Mouse (Mus musculus) c-Kit-positive CD71-negative TER-119-negative erythroid progenitor cells, embryonic 14.5 days (primary cell): ENCODE measurements around the gene Cd34.

Experiments used
- DNase-seq: peaks from one replicate; pipeline ENCODE4 v3.0.0-alpha.2; 2013; ENCODE audit warnings: low read depth

Cd34 gene

DNA sequence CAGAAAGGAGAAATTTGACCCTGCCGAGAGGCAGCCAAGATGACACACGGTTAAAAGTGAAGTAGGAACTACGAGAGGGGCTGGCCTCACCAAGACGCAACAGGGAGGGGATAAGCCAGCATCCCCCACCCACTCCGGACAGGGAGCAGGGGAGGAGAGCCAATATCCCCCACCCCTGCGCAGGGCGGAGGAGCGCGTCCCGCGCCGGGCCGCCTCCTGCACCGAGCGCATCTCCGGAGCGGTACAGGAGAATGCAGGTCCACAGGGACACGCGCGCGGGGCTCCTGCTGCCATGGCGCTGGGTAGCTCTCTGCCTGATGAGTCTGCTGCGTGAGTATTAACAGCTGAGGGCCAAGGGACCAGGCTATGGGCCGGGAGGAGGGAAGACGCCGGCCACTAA is at the start of gene Cd34:
TSS of gene Cd34 (plus strand) at position 105 of the 400 bp plus-strand sequence.
- DNase-seq, result no peak

DNA sequence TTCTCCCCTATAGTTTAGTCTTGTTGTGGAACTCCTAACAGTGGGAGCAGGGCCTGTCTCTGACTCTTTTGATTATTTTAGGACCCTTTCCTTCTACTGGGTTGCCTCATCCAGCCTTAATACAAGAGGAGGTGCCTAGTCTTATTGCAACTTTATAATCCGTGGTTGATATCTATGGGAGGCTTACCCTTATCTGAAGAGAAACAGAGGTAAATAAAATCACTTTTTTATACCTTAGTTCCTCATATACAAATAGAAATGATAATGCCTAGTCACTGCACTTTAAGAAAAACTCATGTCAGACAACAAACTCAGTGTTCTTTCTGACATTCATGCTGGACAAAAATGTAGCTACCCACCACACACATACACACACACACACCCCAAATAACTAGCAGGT is 44.1 kb upstream of the Cd34 start:
- DNase-seq, result no peak

DNA sequence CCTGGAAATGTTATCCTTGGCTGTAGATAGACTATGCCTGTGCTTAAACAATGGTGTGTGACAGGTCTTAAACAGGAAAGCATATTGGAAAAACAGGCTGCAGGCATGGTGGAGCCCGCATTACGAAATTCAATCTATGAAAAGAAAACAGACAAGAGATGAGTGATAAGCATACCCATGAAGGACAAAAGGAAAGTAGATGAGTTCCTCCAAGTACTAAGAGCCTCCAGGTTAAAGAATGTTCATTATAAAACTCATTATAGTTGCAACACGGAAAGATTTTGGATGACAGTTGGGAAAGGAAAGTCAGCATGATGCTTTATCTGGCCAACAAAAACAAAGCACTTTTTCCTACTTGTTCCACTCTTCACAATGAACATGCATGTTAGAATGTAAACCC is 43.3 kb upstream of the Cd34 start:
- DNase-seq, result no peak

DNA sequence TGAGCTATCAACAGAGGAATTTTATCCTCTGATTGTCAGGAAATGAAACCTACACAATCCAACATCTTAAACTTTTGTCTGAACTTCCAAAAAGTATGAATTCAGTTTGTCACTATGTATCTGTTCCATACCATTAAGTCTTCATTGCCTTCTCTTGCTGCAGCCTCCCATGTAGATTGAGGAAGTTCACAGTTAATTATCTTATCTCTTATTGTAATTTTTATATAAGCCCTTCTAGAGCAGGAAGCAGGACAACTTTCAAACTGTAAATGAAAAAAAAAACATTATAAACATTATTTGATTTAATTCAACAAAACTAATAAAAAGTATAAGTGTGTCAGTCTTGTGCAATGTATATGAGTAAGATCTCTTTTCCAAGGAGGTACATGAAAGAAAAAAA is 37.5 kb upstream of the Cd34 start:
- DNase-seq, result no peak

DNA sequence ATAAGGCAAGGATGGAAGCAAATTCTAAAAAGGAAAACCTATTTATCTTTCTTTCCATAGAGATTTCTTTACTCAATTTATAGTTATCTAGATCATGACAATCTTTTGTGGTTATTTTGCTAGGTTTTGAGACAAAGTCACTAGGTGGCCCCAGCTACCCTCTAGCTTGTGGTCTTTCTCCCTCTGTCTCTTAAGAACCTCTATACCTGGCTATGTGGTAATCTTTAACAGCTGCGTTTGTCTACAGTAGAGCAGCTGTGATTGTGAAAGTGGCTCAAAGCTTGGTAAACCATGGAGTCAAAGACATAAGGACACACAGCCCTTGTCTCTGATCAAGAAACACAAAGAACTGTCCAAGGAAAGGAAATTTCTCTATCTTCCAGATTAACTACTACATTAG is 36.8 kb upstream of the Cd34 start:
- DNase-seq, result no peak

DNA sequence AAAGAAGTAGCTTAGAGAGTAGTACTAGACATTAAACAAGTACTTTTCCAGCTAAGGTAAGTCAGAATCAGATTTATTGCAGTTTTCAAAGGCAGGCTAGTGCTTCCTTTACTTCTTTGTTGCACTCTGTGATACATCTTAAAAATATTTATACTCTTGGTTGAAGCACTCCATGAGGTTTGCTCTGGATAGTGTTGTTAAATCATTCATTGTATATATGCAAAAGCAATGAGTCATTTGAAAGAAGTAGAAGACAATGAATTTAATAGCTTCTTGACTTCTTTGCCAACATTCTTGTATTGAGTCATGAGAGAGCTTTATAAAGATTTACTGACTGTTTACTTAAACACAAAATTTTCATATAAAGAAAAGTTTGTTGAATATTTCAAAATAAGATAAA is 29.7 kb upstream of the Cd34 start:
- DNase-seq, result no peak

DNA sequence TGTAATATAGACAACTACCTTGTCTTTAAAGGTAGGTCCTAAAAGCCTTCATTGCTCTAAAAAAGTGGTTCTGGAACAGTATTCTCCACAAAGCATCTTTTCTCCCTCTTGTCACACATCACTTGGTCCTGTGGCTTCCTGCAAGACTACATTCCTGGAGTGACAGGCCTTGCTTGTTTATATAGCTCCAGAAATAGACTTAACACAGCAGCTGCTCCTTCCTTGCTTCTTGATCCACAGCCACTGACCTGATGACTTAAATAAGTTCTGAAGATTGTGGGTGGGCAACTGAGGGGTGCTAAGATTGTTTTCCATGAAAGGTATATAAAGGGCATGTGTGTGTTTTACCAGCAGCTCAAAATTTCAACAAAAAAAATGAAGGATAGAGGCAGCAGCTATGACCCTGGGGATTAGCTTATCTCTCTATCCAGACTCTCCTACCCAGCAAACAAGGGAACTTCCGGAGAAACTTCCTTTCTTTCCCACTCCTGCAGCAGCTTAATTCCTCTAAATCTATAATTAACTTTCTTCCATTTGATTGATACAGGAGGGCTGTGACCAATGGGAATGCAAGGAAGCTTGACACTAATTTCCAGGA is 12.8 kb upstream of the Cd34 start:
- DNase-seq, result no peak

DNA sequence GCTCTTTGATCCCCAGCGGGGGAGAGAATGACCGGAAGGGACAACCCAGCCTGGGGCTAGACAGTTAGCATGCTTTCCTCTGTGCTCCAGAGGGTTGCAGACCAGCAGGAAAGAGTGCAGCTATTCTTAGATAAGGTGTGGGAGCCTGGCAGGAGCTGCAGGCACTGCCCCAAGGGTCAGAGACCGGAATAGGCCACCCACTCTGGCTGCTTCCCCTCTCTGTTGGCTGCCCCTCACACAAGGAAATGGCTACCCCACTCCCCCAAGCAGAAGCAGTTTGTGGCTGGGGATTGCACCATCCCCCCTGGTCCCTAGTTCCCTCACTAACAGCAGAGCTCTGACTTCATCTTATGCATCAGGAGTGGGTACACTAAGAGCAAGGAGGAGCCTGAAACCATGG is 10.7 kb upstream of the Cd34 start:
- no peak for DNase-seq

DNA sequence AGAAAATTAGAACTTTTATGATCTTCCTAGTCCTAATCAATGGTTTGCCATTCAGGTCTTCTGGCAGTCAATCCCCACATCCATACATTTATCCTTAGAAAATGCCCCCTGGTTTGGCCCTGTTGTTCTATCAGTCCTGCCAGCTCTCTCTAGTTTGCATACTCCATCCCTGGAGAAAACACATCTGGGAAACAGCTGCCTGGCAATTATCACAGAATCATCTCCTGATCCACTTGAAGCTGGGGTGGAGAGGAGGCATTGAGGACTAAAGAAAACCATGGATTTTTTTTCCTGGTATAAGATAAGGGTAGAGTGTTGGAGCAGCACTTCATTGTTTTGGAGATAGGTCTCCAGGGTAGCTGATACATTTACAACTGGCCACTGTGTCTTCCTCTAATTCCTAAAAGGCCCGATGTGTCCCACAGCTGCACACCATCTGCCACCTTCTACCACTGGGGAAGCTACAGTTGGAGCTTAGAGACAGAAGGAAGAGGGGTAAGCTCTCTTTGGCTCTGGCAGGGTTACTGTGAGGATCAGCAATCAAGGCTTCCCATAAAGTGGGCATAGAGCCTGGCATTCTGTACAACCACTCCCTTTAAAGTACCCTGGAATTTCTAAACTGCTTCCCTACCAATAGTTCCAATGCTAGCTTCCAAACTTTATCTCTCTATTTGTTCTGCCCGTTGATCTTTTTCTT is 9.2 kb upstream of the Cd34 start:
- DNase-seq, result no peak

DNA sequence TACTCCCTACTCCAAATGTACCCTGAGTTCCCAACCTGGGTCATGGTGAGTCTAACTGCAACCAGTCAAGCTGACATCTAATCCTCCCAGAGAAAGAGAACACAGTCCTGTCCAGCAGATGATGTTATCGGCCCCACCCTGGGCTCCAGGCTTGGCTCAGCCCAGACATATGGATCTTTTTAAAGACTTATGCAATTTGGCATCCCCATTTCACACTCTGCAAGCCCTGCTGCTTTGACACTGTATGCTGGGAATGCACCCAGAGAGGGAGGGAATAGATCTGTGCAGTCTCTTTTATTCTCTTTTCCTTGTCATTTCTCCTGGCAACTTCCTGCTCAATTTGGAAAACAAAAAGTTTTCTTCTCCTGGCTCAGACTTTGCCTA is 8.7 kb upstream of the Cd34 start:
- no peak for DNase-seq

DNA sequence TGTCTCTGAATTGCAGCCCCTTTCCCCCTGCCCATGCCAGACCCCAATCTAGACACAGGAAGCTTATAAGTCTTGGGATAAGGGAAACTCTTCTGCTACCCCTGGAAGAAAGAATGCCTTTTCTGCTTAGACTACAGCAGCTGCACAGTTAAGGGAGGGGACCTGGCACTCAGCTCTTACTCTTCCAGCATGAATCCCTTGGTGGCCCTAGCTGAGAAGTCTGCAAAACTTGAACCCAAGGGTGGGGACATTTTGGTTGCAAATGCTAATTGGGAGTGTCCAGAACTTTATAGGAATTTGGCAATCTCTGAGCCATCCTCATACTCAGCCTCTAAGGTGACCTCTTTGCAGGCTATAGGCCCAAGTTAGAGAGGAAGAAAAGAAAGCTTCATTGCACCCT is 7.9 kb upstream of the Cd34 start:
- no peak for DNase-seq

DNA sequence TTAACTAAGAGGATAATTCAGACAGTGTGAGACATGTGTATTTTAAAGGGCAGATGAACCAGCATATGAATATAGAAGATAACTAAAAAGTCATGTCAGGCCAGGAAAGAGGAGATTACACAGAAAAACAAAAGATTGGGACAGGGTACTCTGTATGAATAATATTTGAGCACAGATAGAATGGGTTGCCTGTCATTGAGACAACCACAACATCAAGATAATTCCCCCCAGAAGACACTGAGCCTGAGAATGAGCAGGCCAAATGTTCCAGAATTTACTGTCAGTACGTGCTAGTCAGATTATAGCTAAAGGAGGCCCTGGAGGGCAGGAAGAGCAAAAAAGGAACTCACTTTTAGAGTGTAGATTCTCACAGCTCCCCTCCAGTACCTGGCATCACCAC is 3.3 kb upstream of the Cd34 start:
- no peak for DNase-seq

DNA sequence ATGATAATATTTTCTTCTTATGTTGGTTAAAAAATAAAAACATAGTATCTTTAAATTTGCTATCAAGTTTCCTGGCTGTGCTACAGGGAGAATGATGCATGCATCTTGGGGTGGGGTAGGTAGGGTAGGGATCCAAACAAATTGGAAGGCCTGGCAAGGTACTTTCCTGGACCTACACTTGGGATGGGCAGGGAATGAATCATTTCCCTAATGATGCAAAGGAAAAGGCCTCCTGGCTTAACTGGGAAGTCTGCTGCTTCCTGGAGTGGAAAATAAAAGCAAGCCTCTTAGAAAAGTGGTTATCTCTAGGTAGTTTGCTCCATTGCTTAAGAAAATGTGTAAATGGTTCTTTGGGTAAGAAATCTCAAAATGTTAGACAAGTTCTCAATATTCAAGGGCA is 2.9 kb downstream of the Cd34 start:
- no peak for DNase-seq

DNA sequence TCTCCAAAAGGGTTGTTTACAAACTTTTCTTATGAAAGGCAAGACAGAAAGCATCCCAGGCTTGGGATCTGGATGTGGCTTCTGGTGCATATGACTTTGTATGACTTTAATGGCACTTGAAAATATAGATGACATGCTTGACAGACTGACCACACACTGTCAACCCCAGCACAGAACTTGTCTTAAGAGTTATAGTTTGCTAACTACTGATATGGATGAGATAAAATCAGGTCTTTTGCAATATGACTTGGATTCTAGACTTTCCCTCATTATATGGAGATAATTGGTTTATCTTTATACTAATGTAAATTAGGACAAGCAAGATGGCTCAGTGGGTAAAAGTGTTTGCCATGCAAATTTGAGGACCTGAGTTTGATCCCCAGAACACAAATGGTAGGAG is 4.3 kb downstream of the Cd34 start:
- no peak for DNase-seq

DNA sequence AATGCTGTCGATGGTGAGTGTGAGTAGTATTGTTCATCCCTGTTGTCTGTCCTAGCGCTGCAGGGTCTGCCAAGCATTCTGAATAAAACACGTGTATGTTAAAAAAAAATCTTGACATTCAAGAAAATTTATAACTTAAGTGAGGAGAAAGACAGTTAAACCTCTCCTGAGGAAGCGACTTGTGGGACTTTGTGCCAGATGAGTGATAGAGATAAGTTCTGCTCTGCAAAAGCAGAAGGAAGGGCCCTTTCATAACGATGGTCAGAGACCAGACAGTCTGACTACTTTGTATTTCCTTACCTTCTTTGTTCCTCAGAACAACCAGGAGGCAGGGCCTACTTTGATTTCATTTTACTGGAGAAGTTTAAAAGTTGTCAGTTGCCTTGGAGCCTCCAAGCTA is 4.9 kb downstream of the Cd34 start:
- no peak for DNase-seq

DNA sequence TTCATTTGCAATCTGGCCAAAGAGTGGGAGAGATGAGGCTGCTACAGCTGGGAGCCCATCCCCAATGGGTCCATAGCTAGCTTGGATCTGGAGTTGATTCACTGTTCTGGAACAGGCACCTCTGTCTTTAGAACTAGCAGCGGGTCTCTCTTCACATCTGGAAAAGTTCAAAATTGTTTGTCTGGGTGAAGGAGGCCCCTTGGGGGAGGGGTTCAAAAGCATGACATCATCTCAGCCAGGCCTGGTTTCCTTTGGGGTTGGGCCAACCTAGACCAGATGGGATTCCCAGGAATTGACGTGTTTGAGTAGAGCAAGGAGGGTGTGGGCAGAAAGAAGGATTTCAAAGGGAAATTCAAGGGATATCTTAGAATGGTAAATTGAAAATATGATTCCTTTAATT is 6.8 kb downstream of the Cd34 start:
- no peak for DNase-seq

DNA sequence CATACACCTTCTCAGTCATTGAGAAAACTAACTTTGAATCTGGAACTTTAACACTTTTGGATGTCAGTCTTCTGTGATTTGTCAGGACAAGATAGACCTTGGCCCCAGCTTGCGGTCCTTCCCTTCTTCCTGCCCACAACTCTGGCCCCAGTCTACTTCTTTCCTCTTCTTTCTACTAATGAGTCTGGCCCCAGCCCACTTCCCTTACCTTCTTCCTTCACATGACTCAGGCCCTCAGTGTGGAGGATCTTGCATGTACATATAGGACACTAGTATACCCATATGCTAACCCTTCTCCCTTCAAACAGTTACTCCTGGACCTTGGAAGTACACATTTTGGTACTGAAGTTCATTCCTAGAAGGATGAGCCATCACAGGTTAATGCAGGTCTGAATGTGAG is 7.8 kb downstream of the Cd34 start:
- no peak for DNase-seq

DNA sequence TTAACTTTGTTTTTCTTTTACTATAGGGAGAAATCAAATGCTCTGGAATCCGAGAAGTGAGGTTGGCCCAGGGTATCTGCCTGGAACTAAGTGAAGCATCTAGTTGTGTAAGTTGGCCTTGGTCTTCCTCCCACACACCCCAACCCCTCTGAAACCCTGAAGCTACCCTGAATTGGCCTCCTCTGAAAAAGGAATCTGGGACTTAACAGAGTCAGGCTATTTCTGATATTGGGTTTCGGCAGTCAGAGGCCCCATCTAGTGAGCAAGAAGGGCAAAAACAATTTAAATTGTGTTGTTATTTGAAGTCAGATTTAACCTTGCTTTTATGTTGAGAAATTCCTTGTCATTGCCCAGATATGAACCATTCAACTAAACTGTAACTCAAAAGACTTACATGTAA is 12.3 kb downstream of the Cd34 start:
- no peak for DNase-seq

DNA sequence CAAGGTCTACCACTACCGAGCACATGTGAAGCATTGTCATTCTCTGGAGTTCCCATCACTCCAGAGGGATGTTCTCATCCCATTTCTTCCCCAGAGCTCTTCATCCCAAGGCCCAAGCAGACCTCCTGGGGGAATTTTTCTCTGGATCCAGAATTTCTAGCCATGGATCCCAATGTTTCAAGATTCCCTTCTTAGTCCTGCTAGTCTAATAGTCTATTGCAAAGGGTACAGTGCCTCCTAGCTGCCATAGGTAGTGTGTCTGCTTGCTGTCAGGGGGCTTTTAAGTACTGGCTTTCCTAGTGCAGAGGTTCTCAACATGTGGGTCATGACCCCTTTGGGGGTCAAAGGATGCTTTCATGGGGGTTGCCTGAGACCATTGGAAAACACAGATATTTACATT is 14.3 kb downstream of the Cd34 start:
- DNase-seq, result no peak

DNA sequence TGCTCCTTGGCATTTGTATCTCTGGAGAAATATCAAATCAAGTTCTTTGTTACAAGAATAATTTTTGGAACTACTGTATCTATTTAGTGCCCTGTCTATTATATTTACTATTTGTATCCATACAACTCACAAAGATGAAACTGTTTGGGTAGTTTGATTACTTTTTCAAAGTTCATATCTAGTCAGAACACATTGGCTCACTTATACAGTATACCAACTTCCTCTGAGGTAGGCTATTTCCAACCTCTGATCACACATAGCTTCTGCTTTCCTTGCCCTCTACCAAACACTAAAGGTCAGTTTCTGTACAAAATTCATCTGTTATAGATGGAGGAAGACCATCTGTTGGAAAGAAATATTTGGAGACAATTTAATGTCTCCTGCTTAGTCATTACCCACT is 16.1 kb downstream of the Cd34 start:
- DNase-seq, result no peak

DNA sequence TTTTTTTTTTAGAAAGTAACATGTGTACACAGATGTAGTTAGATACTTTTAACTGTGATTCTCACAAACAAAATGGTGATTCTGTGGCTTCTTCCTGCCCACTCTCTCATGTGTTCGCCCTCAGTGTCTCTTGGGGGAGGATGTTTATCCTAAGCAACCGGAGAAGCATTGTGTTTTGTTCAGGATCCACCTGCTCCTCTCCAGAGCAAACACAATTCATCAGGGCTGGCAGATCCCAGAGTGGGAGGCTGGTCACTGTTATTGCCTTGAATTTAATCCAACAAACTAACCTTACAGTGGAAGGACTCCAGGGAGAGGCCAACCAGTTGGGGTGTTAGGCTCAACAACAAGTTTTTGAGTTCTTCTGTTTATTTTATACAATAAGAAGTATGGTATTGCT is 17.1 kb downstream of the Cd34 start:
- no peak for DNase-seq

DNA sequence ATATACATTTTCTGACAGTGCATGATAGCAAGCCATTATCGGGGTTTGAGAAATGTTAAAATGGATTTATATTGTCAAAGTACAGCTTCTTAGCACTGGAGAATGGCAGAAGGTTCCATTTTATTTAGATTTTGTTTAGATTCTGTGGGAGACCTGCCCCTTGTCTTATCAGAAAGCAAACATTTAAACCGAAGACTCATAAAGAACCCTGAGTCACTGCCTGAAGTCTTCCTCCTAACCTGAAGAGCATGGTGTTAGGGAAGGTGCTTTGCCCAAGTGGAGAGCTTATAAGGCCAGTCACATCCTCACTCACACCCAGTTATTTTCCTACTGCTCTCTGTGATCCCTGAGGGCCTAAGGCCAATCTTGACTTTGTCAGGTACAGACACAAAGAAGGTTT is 18.4 kb downstream of the Cd34 start:
- DNase-seq, result no peak

DNA sequence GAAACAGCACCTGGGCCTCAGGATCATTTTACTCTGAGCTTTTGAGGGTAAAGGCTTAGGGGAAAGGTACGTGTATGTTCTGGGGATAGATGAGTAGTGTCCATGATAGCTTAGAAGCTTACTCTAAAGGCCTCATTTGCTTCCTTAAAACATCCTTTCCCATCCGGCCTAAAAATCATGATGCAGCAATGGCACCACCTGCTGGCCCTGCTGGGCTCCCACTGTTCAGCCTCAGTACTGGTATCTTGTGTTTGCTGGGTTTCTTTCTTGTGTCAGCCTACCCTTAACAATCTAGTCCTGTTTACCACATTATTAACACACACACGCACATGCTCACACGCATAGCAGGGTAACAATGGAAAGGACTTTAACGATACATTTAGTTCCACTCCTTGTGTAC is 23.6 kb downstream of the Cd34 start:
- DNase-seq, result no peak

DNA sequence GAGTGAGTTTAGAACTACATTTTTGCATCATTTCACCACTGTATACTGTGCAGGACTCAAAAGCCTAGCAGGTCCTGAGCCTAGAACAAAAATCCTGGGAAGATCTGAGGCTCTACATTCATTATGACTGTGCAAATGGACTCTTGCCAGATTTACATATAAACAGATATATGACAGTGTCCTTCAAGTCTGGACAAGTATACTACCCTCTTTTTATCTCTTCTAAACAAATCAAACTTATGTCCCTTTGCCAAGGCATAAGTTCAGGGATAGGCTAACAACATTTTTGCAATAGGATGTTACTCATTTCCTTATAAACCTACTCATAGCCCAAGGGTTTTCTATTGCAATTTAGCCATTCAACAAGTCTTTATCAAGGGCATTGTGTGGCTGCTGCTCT is 24.1 kb downstream of the Cd34 start:
- no peak for DNase-seq

DNA sequence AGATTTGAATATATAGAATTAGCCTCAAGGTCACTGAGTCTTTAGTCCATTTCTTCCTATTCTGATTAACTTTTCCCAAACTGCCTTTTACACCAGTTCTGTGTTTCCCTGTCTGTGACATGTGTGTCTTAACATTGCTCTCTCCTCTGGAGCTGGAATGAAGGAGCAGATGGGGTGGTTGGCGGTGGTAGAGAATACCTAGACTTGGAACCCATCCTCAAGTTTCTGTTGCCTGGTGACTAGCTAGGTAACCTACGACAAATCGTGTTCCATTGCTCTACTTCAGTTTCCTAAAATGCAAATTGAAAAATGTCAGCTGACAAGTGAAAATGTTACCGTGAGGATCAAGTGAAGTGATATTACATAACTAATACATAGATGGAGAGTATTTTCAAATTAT is 33.4 kb downstream of the Cd34 start:
- no peak for DNase-seq
